Mouse (Mus musculus) adrenal gland, postnatal 14 days (tissue): ENCODE measurements around the gene Sept9. TPM values are rescaled to one million over a fixed set of nuclear protein-coding genes. Genes with fewer than 3 reads are reported as not detected.

ENCODE experiments used
- DNase-seq: peaks from one replicate; pipeline ENCODE4 v3.0.0; 2021; ENCODE audit warnings: mixed read lengths
- total RNA-seq: library from RNA; stranded (reverse); gene quantifications from 2 replicates; pipeline ENCODE4 v1.2.3, GENCODE M21; 2021

Sept9 gene
- total RNA-seq, 1 experiment from 2014 or later: 133 TPM

DNA sequence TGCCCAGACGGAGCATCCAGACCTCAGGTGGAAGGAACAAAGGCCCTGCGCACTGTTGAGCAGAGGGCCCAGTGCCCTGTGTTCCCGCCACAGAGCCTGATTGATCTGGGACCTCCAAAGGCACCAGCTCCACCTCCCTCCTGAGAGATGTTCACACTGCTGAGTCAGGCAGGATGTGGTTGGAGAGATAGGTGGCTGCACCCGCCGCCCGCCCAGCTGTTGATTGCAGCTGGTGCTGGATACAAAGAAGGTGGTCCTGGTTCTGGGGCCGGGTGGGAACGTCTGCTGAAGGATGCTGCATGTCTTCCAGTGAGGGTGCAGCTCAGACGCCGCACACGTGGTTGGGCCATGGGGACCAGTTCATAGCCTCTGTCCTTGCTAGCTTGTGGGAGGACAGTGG, 93.0 kb downstream of the Sept9 start:
- peak; percentile 28 for DNase-seq

DNA sequence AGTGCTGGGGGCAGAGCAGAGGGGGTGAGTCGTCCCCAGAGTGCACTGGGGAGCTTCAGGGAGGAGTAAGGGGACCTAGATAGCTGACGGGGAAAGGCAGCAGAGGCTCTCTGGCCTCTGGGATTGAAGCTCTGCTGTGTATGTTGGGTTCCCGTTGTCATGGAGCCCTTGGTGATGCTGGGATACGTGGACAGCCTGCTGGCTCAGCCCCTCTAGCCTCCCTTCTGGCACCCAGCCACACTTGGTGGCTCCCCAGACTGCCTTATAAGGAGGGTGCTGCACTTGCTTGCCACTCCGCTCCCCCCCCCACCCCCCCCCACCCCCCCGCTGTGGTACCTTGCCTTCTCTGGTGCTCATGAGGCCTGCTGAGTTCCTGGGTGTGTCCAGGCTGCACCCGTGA, 95.8 kb downstream of the Sept9 start:
- no peak for DNase-seq

DNA sequence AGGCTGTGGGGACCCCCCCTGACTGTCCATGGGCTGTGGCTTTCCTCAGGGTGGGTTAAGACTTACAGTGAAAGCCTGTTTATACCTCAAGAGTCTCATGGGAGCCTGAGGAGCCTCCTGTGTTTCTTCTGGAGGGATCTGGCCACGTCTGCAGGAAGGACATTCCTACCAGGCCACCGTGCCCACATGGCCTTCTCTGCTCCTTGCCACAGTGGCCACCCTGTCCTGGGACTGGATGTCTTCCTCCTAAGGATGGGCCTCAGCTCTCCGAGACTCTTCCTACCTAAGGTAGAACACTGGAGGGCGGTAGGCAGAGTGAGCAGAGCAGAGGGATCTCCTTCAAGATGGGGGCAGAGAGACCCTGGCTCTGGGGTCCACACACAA, 96.6 kb downstream of the Sept9 start:
- no peak for DNase-seq

DNA sequence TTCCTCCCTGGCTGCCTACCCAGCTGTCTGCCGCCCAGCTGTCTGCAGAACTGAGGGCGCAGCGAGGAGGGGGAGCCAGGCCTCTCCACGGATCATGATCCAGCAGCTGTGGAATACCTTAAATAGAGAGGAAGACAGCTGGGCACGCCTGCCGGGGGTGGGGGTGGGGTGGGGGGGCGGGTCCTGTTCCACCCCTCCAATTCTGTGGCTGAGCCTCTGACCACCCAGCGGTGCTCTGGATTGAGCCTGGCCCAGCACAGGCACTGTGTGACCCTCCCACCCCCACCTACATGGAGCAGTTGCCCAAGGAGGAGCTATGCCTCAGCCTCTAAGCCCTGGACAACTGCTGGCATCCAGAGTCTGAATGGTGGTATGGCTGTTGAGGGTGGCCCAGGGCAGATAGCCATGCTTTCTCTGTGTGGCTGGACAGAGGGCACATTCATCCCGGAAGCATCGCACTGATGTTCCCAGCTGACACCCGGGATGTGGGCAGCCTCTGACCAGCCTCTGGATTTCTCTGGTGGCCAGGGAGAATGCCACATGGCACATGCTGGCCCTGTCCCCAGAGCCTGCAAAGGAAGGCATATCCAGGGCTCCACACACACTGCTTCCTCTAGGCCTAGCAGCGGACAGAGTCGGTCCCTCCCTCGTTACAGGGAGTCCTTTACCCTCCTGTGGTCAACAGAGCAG, 97.2 kb downstream of the Sept9 start:
- DNase-seq: no peak

DNA sequence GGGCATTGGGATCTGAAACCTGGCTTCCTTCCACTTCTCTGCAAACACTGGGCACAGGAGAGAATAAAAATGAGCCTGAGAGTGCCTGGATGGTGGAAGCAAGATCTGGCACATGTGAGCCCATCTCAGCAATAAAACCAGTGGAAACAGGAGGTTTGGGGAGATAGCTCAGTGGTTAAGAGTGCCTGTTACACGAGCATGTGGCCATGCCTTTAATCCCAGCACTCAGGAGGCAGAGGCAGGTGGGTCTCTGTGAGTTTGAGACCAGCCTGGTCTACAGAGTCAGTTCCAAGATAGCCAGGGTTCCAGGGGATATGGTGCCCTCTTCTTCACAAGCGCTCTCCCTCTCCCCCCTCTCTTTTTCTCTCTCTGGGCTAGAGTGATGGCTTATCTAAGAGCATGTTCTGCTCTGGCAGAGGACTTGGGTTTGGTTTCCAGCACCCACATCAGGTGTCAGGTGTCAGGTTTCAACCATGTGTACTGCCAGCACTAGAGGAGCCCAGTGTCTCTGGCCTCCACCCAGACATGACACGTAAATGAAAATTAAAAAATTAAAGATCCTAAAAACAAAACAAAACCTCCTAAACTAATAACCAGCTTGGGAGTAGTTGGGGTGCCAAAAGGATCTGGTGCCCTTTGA, 97.8 kb downstream of the Sept9 start:
- no peak for DNase-seq

DNA sequence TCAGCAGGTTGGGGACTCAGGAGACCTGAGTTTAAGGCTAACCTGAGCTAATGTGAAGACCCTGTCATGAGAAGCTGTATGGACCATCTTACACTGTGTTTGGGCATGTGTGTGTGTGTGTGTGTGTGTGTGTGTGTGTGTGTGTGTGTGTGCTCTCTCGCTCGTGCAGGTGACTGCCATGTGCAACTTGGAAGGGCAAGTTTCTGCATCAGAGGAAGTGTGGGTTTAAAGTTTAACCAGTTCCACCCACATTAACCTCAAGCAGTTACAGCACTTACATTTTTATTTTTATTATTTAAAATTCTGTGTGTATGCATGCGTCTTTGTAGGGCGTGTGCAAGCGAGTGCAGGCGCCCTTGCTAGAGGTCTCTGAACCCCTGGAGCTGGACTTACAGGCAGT, 100.3 kb downstream of the Sept9 start:
- DNase-seq: no peak

DNA sequence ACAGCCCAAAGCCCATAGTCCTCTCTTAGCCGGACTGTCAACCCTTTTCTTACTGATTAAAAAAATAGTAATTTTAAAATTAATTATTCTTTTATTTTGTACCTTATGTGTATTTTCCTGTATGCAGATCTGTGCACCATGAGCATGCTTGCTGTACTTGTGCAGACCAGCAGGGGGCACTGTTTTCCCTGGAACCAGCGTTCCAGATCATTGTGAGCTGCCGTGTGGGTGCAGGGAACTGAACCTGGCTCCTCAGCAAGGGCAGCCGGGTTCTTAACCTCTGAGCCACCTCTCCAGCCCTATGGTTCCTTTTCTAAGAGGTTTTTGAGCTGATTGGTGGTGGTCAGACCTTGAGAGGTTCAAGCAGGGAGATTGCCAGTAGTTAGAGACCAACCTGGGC, 101.3 kb downstream of the Sept9 start:
- no peak for DNase-seq

DNA sequence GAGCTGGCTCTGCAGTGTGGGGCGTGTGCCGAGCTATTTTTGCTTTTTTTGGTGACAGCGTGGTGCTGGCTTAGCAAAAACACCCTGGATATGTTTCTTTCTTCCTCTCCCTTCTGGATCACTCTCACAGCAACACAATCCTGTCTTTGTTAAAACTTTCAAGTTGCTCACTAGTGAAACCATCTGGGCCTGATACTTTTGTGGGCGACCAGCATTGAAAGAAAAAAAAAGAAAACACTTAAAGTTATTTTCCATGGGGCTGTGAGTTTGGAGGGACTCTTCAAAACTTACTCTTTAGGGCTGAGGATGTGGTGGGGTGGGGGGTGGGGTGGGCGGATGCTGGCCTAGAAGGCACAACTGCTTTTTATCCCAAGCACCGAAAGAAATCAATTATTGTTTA, 102.3 kb downstream of the Sept9 start:
- DNase-seq: no peak

DNA sequence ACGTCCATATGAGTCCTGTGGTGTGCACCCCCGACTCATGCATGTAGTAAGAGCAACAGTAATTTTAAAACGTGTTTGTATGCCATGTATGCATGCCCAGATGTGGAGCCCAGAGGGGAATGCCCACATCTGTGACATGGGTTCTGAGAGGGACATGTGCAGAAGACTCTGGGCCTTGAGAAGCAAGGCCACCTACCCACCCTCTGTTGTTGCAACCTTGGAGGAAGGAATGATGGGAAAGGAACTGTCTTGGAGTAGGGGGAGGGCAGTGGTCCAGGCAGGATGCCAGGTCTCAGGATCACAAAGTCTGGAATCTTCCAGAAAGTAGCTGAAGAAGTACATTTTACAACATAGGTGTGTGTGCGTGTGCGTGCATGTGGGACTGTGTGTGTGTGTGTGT, 102.9 kb downstream of the Sept9 start:
- peak; percentile 61 for DNase-seq

DNA sequence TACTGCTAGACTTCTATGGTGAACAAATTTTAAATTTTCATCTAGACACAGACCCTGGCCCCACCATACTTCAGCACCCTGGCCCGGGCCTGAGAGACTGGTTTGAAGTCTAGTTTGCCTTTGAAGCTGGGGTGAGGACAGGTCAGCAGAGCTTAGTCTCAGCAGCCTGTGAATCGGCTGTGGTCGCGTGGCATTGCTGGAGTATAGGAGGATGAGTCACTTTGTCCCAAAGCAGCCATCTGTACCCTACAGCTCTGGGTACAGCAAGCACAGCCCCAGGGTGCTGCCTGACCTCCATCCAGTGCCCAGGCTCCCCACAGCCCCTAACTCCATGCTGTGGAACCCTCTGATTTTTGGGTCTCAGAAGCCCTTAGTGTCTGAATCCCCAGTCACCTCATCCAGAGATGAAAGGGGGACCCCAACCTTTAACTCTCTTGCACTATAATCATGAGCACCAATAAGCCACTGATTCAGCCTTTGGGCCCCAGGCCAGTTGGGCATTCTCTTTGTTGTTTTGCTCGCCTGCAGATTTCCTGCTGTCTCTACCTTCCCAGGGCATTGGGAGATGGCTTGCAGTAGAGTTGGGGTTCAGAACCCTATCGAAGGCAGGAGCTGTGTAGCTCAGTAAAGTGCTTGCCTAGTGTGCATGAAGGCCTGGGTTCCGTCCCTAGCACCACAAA, 106.2 kb downstream of the Sept9 start:
- no peak for DNase-seq

DNA sequence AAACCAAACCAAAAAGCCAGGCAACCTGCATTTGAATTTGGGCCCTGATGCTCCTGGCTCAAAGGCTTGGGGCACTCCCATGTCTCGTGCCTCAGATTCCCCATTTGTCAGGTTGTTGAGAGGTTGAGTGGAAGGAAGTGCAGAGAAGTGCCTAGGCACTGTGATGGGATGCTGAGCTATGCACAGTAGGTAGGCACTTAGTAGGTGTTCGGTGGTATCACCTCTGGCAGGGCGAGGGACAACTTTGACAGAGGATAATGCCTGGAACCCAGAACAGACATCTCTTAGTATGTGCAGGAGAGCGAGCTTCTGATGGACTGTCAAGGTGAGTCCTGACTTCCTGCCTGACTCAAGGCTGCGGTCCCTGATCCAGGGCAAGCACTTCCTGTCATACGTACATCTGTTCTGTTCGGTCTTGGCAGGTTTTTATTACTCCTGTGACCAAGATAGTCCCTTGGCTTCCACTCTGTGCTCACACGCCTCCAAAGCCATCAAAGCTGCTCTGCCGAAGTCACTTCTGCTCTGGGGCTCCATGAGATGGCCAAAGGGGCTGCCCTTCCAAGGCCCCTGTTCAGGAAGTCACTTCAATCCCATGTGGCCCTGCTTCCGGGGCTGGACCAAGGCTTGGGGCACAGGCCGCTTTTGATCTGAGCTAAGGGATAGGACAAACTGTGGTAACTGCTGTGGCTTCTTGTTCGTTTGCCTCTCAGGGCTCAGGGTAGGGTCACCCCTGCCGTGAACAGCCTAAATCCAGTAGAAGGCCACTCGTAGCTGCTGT, 107.0 kb downstream of the Sept9 start:
- no peak for DNase-seq

DNA sequence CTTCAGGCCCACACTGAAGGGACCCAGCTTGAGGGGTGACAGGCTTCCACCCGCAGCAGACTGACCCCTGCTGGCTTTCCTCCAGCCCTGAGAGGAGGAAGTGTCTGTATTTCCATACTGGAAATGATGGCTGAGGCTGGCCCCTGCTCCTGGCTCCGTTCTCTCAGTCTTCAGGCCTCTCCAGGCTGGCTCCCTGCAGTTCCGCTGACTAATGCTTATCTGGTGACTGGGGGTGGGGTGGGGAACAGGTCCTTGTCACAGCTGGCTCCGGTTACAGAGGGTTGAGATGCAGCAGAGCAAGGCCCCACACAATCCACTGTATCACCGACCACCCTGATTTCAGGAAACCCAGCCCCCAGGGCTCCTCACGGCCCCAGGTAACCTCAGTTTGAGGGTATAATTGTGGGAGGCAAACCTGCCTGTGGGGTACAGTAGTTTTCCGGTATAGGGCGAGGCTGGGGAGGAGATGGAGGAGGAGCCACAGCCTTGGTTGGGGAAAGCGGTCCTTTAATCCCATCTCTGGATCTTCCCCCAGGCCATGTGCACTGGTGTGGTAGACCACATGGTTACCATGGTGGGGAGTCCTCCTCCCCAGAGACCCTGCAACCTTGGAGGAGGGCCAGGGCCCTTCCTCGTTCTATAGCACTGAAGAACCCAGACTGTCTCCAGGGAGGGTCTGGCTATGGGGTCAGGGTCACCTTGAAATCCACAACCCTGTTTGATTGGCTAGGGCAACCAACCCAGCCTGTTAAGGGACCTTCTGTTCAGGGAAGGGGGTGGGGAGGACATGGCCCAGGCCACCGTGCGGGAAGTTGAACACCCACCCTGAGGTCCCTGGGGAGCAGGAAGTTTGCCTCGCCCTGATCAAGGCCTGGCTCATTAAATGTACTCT, 108.7 kb downstream of the Sept9 start:
- DNase-seq: peak; percentile 89

DNA sequence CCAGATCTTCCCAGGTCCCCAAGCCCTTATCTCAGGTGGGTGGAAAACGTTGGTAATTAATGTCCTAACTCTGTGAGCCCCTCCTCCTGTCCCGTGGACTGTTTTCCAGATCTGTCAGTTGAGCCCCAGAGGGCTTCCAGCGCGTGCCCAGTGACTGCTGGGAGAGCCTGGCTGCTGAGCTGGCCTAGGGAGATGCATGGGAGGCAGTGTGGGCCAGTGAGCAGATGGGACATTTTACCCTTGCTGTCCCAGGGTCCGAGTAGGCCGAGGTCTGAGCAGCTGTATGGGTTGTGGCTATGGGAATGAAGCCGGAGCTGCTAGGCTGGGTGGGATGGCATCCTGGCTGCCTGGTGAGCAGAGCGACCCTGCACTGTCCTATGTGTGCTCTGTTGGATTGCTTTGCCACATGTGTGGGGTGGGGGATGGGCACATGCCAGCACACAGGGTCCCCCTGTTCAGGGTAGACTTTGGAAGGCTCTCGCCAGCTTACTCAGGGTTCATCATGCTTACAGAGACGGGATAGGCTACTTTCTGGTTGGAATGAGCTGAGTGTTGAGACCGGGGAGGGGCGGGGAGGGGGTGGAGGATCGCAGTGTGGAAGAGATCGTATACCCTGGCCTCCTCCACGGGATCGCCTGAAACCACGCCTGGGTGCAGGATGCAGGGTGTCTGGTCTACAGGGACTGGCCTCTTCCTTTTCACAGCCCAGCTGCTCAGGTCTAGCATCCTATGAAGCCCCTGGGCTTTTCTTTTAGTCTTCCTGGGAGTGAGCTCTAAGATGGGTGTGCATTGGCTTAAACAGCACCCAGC, 109.9 kb downstream of the Sept9 start:
- DNase-seq: no peak

DNA sequence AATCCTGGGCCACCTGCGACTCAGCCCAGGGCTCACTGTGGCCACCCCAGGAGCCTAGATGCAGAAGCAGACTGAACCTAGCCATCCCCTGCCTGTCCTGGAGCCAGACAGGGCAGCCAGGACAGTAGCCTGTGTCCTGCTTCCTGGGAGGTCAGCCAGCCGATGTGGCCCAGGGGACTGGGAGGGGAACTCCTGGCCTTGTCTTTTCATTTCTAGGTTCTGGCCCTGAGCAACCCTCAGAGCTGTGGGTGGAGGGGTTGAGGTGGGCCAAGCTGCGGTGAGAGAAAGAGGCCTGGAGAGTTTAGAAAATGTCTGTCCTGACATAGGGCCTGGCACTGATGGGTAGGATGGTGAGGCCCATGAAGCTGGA, 110.4 kb downstream of the Sept9 start:
- peak; percentile 50 for DNase-seq

DNA sequence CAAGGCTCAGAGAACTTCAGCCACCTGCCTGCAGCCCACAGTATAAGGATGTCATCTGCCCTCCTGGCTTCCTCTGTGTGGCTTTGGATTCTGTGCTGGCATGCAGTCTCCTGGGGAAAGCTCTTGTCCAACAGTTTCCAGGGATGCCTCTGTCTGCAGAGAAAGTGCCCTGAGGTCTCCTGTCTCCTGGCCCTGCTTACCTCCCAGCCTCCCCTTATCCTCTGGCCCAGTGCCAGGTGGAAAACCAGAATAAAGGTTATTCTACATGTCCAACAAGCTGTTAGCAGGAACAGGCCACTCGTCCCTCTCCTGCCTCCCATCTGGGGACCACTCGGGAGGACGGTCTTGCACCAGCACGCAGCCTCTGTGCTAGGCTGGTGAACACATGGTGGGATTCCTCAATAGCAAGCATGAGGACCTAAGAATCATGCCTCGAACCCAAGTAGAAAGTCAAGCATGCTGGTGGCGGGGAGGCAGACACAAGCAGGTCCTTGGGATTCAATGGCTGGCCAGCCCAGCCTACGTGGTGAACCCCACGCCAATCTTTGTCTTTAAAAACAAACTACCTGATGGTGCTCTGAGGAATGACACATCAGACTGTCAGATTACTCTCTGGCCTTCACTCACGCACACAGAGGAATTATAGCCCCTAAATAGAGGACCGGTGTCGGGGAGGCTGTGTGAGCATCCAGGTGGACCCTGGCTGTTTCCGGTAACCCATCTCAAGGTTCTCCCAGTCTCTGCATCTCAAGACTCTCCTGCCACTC, 111.1 kb downstream of the Sept9 start:
- peak; percentile 64 for DNase-seq

DNA sequence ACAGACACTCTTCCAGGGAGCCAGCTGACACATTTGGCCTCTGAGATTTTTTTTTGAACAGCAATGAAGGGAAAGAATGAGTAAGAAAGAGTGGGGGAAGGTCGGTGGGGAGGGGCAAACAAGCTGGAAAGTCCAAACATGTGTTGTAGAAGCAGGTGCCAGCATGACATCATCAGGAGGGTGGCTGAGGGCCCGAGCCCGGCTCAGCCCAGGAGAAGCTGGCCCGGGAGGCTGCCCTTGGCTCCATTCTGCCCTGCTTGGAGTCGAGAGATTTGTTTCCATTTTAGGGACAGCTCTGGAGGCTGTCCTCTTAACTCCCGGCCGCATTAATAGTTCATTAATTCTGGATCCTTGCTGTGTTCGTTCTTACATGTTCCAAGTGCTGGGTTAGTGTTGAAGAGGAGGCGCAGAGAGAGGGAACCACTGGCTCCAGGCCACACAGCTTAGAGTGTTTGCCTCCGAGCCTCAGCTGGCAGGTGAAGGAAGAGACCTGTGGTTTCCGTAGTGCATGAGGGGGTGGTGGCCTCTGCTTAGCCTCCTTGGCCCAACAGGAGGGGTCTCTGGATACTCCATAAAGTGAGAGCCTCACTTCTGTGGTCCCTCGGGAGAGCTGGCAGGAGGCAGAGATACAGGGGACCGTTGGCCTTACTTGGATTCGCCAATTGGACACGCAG, 111.8 kb downstream of the Sept9 start:
- peak; percentile 89 for DNase-seq

DNA sequence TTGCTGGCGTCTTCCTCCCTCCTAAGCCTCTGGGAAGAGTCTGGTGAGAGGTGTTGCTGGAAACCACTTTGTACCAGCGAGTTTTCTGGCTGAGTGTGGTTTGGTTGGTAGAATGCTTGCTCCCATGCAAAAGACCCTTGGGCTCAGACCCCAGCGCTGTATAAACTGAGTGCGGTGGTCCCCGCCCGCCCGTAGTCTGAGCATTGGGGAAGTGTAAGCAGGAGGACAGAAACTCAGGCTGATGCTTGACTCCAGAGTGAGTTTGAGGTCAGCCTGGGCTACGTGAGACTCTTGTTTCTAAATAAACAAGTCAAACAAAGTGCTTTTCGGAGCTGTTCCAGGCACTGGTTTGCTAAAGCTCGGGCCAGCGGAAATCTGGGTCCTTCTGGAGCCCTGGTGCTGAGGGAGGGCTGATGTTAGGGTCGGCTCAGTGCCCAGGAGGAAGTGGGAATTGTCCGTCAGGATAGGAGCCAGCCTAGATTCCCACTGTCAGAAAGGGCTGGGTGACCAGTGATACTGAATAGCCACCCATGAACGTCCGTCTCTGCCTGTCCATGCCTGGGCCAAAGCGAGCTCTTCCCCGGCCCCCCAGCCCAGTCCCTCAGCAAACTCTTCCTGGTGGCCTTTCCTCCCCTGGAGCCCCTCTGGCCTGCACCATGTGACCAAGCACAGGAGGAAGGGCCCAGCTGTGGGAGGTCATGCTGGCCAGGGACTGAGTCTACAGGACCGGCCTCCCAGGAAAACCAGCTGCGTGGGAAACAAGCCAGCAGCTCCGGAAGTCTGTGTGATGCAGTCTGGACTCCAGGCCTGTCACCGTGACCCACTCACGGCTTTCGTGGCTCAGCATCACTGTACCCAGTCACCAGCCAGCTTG, 112.8 kb downstream of the Sept9 start:
- DNase-seq: peak; percentile 81

DNA sequence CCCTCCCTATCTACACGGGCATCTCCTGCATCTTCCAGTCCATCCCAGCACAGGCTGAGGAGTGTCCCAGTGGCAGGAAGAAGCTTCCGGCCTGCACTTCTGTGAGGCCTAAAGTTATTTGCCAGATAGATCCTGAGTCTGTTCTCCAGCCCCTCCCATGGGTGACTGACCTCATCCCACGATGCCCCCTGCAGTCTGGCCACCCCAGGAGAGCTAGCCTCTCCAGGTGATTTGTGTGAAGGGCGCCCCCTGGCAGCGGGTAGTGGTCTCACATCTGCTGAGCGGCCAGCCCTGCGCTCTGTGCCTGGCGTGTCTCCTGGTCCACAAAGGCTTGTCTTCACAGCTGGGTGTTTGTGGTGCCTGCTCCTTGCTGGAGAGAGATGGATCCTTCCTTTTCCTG, 113.5 kb downstream of the Sept9 start:
- peak; percentile 79 for DNase-seq

DNA sequence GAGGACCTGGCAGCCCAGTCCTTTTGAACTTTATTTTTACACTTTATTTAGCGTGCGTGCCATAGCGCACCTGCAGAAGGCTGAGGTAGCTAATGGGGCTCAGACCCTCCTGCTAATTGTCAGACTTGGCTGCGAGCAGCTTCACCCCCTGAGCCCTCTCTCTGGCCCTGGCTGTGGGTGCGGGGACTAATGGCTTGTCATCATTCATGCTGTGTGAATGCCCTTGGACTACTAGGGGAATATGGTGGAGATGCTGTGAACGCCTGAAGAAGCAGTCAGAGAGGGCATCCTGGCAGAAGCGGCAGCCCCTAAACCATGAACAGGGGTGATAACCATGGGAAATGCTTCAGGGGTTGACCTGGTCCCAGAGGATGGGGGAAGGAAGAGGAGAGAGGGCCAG, 114.0 kb downstream of the Sept9 start:
- no peak for DNase-seq
